Mouse (Mus musculus): ENCODE measurements around the gene Klhl23. TPM values are rescaled to one million over a fixed set of nuclear protein-coding genes. Genes with fewer than 3 reads are reported as not detected.

Gene Klhl23
- total and polyA plus RNA-seq, 2 experiments from 2014 or later = 43.0 to 129 TPM

DNA sequence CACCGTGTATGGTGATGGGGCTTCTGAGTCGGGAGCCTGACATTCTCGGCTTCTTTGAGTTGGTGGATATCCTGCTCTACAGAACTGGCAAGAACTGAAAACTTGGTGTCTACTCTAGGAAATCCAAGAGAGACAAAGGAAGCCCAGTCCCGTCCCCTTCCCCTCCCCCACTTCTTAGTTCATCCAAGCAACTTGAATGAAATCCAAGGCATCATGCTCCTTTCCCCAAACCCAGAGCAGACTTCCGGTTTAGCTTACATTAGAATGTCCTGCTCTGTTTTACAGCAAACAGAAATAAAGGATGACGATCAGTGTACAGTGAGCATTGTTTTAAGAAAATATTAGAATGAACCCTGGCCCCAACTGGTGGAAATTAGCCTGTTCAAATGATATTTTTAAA is 27.5 kb downstream of the Klhl23 start:
- TF ChIP-seq EP300 (IDR thresholded peaks at IDR 0.05; ENCODE audit: low read depth) = no peak
- TF ChIP-seq CTCF (IDR thresholded peaks at IDR 0.05; ENCODE audit: low read depth) = no peak
- ATAC-seq (ENCODE audit: insufficient read depth, low read depth) (peak; percentile 36), DNase-seq (ENCODE audit: low spot score) (peak; percentile 65)
- H3K4me1 ChIP-seq (ENCODE audit: control insufficient read depth, insufficient read depth) = no peaks in the 10 kb centered on the region
- peak overlapping the region; percentile 78 for H3K27ac ChIP-seq (ENCODE audit: low read depth)
- H3K36me3 ChIP-seq (replicated peaks; ENCODE audit: control insufficient read depth, insufficient read depth, low read length) = no peaks in the 10 kb centered on the region
- no peak overlapping the region for H3K4me3 ChIP-seq (ENCODE audit: low read depth, low read length)
- no peaks in the 10 kb centered on the region for H3K9me3 ChIP-seq (replicated peaks; ENCODE audit: control insufficient read depth, low read length)
- WGBS = 49% methylated on average over 6 of the region's 6 CpGs
- H3K9ac ChIP-seq (replicated peaks; ENCODE audit: low read depth, low read length) = no peak overlapping the region
- peak overlapping the region; percentile 13; the same call in 1 of the 2 replicates for H3K4me2 ChIP-seq (ENCODE audit: low read depth, low read length)
- no peaks in the 10 kb centered on the region for H3K27me3 ChIP-seq (ENCODE audit: control insufficient read depth, insufficient read depth, low read length)

- Histone ChIP-seq H3K27ac (ENCODE audit: low read depth) (no peak overlapping the region), H3K9me3 (replicated peaks; ENCODE audit: control insufficient read depth, low read length) (no peaks in the 10 kb centered on the region), H3K4me3 (ENCODE audit: low read depth, low read length) (no peak overlapping the region), H3K4me1 (ENCODE audit: control insufficient read depth, insufficient read depth) (no peaks in the 10 kb centered on the region), H3K36me3 (replicated peaks; ENCODE audit: control insufficient read depth, insufficient read depth, low read length) (no peaks in the 10 kb centered on the region), H3K4me2 (ENCODE audit: low read depth, low read length) (no peak overlapping the region), H3K27me3 (ENCODE audit: control insufficient read depth, insufficient read depth, low read length) (no peaks in the 10 kb centered on the region), H3K9ac (replicated peaks; ENCODE audit: low read depth, low read length) (no peak overlapping the region)
- peak; percentile 41 for TF ChIP-seq CTCF (IDR thresholded peaks at IDR 0.05; ENCODE audit: low read depth)
- no peak for TF ChIP-seq EP300 (IDR thresholded peaks at IDR 0.05; ENCODE audit: low read depth)
- ATAC-seq (ENCODE audit: insufficient read depth, low read depth) (no peak), DNase-seq (ENCODE audit: low spot score) (no peak)
- 79% methylated on average over 2 of the region's 2 CpGs for WGBS
Measured at GRCm38 (mm10) chr2:69851427-69852058, 29.8 kb downstream of the Klhl23 start.

GRCm38 (mm10) chr2:69856392-69856791 is 34.6 kb downstream of the Klhl23 start:
- ATAC-seq (ENCODE audit: insufficient read depth, low read depth) (no peak), DNase-seq (ENCODE audit: low spot score) (peak; percentile 17)
- no peaks in the 10 kb centered on the region for H3K27me3 ChIP-seq (ENCODE audit: control insufficient read depth, insufficient read depth, low read length)
- no peak overlapping the region for H3K27ac ChIP-seq (ENCODE audit: low read depth)
- H3K4me1 ChIP-seq (ENCODE audit: control insufficient read depth, insufficient read depth) = no peaks in the 10 kb centered on the region
- no peak overlapping the region for H3K9ac ChIP-seq (replicated peaks; ENCODE audit: low read depth, low read length)
- 30% methylated on average over 8 of the region's 8 CpGs for WGBS
- no peak overlapping the region for H3K4me2 ChIP-seq (ENCODE audit: low read depth, low read length)
- no peak overlapping the region for H3K4me3 ChIP-seq (ENCODE audit: low read depth, low read length)
- TF ChIP-seq EP300 (IDR thresholded peaks at IDR 0.05; ENCODE audit: low read depth) (no peak), CTCF (IDR thresholded peaks at IDR 0.05; ENCODE audit: low read depth) (peak; percentile 20; the same call in 1 of the 2 replicates)
- H3K36me3 ChIP-seq (replicated peaks; ENCODE audit: control insufficient read depth, insufficient read depth, low read length) = no peaks in the 10 kb centered on the region
- H3K9me3 ChIP-seq (replicated peaks; ENCODE audit: control insufficient read depth, low read length) = no peaks in the 10 kb centered on the region

- Histone ChIP-seq H3K9ac (replicated peaks; ENCODE audit: low read depth, low read length) (no peak overlapping the region), H3K4me1 (ENCODE audit: control insufficient read depth, insufficient read depth) (peaks cover 7% of the 10 kb centered on the region), H3K4me3 (ENCODE audit: low read depth, low read length) (no peak overlapping the region), H3K4me2 (ENCODE audit: low read depth, low read length) (no peak overlapping the region), H3K9me3 (replicated peaks; ENCODE audit: control insufficient read depth, low read length) (no peaks in the 10 kb centered on the region), H3K27me3 (ENCODE audit: control insufficient read depth, insufficient read depth, low read length) (no peaks in the 10 kb centered on the region), H3K36me3 (replicated peaks; ENCODE audit: control insufficient read depth, insufficient read depth, low read length) (no peaks in the 10 kb centered on the region), H3K27ac (ENCODE audit: low read depth) (no peak overlapping the region)
- DNase-seq (ENCODE audit: low spot score) = peak; percentile 22
- TF ChIP-seq EP300 (IDR thresholded peaks at IDR 0.05; ENCODE audit: low read depth) = no peak
- TF ChIP-seq CTCF (IDR thresholded peaks at IDR 0.05; ENCODE audit: low read depth) = peak; percentile 34
- WGBS = 80% methylated on average over 1 of the region's 1 CpGs
- no peak for ATAC-seq (ENCODE audit: insufficient read depth, low read depth)
Measured at GRCm38 (mm10) chr2:69857882-69858281, 36.1 kb downstream of the Klhl23 start.

GRCm38 (mm10) chr2:69860972-69861452 is 39.3 kb downstream of the Klhl23 start:
- Histone ChIP-seq H3K9ac (replicated peaks; ENCODE audit: low read depth, low read length) (peak overlapping the region; percentile 98), H3K4me2 (ENCODE audit: low read depth, low read length) (peak overlapping the region; percentile 81), H3K27me3 (ENCODE audit: control insufficient read depth, insufficient read depth, low read length) (no peaks in the 10 kb centered on the region), H3K4me3 (ENCODE audit: low read depth, low read length) (peak overlapping the region; percentile 97), H3K9me3 (replicated peaks; ENCODE audit: control insufficient read depth, low read length) (no peaks in the 10 kb centered on the region), H3K4me1 (ENCODE audit: control insufficient read depth, insufficient read depth) (peaks cover 8% of the 10 kb centered on the region), H3K27ac (ENCODE audit: low read depth) (peak overlapping the region; percentile 90), H3K36me3 (replicated peaks; ENCODE audit: control insufficient read depth, insufficient read depth, low read length) (no peaks in the 10 kb centered on the region; the same call in 1 of the 2 replicates)
- ATAC-seq (ENCODE audit: insufficient read depth, low read depth) = peak; percentile 29
- TF ChIP-seq CTCF (IDR thresholded peaks at IDR 0.05; ENCODE audit: low read depth) = no peak
- no peak for DNase-seq (ENCODE audit: low spot score)
- 9% methylated on average over 13 of the region's 13 CpGs for WGBS
